Mouse (Mus musculus): Measurements from ENCODE around the gene Macc1.

The Macc1 gene

GRCm38 (mm10) chr12:119386650-119387049 is 72.6 kb downstream of the Macc1 start:
- no peak for DNase-seq (ENCODE audit: low read depth, low spot score)

- no peak for DNase-seq (ENCODE audit: low read depth, low spot score)
These were observed 73.9 kb downstream of the Macc1 start for GRCm38 (mm10) chr12:119387925-119388324.

- no peak for DNase-seq (ENCODE audit: low read depth, low spot score)
These were observed 76.2 kb downstream of the Macc1 start for GRCm38 (mm10) chr12:119390192-119390684.

DNA sequence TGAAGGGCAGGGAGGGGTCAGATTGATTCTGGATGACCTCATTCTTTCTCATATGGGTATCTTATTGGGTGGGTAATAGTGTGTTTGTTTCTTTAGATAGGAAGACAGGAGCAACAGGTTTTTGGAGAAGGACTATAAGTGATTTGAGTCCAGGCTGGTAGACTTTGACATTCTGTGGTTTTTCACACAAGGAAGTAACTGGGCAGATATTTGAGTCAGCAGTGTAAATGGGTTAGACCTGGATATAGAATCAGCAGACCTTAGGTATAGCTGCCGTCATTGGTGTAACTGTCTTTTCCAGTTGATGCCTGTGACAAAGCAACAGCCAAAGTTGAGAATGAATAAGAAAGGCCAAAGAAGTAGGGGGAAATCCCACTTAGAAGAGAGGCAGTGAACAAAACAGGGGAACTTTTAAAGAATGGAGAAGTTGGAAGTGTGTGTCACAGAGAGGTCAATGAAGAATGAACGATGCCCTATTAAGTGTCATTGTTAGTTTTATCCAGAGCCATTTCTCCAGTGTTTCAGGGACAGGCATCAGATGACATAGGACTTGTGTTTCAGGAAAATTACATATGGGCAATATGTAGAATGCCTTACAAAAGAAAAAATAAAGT is 84.1 kb downstream of the Macc1 start:
- no peak for DNase-seq (ENCODE audit: low read depth, low spot score)

DNA sequence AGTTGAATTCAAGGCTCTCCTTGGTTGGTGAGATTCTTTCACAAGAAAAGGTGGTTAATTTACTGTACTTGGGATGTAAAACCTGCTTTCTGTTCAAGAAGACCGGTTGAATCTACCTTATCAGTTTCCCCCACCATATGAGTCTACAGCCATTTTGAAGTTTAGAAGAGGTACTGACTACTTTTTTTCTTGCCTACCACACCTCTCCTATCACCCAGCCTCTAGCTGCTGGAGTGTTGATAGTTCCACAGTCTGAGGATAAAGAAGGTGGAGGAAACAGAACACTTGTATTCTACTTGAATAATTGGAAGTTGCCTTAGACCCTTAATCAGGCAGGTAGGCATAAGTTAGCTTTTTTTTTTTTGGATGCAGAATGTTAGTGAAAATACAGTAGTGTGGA is 88.2 kb downstream of the Macc1 start:
- DNase-seq (ENCODE audit: low read depth, low spot score), result no peak

DNA sequence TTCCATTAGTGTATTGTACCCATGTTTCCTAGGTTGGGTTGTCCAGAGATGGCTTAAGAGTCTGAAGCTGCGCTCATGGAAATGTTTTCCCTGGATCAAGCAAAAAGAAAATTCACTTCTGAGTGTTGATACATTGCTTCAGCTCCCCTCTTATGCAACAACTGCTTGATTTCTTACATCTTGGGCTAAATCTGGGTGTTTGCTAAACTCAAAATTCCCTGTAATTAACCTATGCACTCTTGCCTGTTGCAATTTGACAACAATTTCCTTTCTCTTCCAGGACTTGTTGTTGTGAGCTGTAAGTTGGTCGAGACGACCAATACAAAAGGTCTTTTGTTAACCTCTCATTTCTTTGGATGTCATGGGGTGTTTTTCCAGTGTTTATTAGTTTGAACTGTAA is 88.7 kb downstream of the Macc1 start:
- no peak for DNase-seq (ENCODE audit: low read depth, low spot score)

DNA sequence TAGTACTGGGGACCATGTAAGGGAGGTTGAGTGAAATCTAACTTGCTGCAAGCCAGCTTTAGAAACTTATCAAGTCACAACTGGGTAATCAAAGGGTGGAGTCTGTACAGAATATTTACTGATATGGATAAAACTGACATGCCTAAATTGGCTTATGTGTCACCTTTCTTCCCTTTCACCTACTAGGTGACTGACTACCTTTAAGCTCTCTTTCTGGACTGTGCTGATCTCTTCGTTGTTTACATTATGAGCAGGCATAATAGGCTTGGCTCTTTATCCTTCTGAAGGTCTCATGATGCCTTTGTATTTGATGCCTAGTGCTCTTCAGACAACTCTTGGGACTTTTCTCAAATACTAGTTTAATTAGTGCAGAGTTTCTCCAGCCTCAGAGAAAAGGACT is 90.7 kb downstream of the Macc1 start:
- no peak for DNase-seq (ENCODE audit: low read depth, low spot score)

GRCm38 (mm10) chr12:119410522-119410921 is 96.5 kb downstream of the Macc1 start:
- DNase-seq (ENCODE audit: low read depth, low spot score), result no peak

DNA sequence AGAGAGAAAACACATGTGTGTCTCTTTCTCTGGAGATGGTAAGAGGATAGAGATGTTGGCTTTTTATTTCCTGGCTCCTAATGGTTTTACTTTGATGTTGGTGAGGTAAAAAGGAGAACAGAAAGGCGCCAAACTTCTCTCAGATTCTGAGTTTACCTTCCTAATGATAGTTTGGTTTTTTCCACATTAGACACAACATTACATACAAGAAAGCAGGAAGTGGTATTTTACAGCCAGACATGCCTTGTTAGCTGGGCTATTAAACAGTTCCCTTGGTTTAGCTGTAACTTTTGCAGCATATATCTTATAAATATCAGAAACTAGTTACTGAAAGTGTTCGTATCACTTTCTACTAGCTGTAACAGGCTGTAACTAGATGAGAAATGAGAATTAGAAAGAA is 96.9 kb downstream of the Macc1 start:
- no peak for DNase-seq (ENCODE audit: low read depth, low spot score)

DNA sequence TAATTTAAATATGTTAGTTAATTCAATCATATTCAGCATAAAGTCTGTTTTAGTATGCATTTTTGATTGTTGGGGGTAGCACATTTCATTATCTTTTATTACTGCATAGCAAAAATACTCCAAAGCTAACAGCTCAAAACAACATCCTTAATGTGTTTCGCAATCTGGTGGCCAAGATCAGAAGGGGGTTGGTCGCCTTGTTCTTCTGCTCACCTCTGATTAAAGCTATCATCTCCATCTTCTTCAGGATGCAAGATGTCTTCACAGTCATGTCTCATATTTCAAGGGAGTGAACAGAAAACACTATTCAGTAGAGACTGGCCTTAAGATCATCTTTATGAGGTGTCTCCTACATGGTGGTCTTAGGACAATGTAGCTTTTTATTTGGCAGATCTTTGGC is 97.9 kb downstream of the Macc1 start:
- DNase-seq (ENCODE audit: low read depth, low spot score), result no peak

GRCm38 (mm10) chr12:119415900-119416299 is 101.8 kb downstream of the Macc1 start:
- DNase-seq (ENCODE audit: low read depth, low spot score), result no peak

- no peak for DNase-seq (ENCODE audit: low read depth, low spot score)
These were observed 111.7 kb downstream of the Macc1 start for GRCm38 (mm10) chr12:119425749-119426148.

- no peak for DNase-seq (ENCODE audit: low read depth, low spot score)
These were observed 112.3 kb downstream of the Macc1 start for GRCm38 (mm10) chr12:119426182-119426886.

GRCm38 (mm10) chr12:119426887-119427204 is 112.8 kb downstream of the Macc1 start:
- DNase-seq (ENCODE audit: low read depth, low spot score), result no peak

DNA sequence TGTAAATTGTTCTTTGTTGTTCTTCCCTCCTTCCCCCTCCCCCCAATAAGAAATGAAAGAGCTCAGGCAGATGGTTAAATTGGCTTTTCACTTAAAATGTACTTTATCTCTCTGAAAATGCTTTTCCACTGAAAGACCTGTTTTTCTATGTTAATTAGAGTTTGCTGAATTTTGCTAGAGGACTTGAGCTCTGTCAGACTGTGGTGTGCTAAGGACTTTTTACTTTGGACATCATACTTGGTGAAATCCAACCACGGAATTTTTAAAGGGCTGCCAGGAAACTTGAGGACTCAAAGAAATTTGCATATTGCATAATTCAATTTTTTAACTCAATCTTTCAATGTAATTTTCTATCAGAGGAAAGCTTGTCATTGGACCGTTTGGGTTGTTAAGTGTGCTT is 126.7 kb downstream of the Macc1 start:
- no peak for DNase-seq (ENCODE audit: low read depth, low spot score)

DNA sequence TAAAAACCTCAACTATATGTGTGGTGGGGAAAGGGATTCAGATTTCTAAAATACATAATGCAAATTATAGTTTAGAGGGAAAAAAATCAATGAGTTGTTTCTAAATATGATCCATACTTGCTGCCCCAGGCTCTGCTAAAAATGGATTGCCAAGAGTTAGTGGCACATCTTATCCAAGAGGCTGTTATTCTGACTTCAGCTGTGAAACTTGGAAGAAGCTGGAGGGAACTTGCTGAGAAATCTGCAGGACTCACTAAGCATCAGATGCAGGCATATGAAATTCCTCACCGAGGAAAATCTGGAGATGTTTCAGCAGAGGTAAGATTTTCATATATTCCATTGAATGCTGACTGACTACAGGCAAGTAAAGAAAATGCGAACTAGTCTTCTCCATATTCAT is 136.0 kb downstream of the Macc1 start:
- no peak for DNase-seq (ENCODE audit: low read depth, low spot score)

DNA sequence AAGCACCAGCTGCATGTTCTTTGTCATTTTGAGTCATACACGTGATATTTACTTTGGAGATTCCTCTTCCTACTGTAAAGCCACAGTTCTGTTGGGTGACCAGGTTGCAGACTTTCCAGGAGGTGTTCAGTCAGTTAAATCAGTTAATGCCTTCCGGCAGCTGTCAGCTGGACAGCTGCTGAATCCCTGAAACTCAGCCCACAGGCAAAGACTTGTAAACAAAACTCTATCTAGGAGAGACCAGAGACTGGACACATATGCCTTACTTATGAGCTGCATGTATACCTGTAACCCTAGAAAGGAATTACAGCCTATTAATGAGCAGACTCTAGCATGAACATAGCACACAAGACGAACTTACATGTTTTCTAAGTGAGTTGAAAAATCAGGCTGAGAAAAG is 137.2 kb downstream of the Macc1 start:
- DNase-seq (ENCODE audit: low read depth, low spot score), result no peak

DNA sequence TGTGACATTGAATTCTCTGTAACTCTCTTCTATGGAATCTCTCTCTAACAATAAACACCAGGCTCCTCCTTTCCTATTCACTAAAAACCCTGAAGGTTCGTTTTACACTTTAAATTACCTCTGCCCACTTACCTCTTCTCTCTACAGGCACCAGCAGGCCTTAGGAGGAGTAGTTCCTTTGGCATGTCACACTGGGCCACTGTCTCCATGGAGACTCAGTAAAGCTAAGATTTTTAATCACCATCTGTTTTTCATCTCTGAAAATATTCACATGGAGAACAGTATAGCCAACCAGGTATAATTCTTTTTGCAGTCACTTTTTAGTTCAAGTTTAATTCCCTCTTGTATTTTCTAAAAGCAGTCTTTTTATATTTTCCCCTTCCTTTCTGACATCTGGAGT is 140.0 kb downstream of the Macc1 start:
- DNase-seq (ENCODE audit: low read depth, low spot score), result no peak

DNA sequence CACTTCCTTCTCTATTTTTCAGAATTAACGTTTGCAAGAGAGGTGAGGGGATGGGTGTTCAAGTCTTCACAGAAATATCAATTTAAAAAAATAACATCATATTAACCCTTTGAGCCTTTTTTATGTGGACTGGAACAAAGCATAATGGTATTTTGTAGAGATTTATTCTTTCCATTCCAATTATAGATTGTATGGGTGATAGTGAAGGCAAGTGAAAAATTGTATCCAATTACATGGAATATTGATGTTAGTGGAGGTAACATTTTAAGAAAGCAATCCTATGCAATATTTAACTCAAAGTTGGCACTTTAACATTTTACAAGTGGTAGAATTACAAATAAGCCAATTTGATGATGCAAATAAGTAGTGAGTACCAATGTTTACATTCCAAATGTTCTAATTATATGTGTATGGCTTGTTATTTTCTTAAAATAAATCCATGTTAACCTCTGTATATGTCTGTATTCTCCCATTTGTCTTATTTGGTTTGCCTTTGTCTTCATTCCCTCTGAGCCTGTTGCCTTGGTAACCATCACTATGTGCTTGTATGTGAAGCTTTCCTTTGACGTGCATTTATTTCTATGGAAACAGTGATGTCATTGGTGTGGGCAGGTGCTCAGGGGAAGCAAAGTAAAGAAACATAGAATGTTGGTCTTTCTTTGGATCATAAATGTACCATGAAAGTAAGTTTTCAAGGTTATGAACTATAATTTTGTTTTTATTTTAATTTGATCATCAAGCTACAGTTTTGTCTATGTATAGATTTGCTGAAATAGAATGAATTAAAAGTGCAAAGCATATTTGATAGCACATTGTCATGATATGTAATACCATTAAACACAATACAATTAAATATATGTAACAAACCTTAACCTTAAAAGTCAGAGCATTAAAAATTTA is 150.2 kb downstream of the Macc1 start:
- no peak for DNase-seq (ENCODE audit: low read depth, low spot score)

- DNase-seq (ENCODE audit: low read depth, low spot score), result no peak
These were observed 150.8 kb downstream of the Macc1 start for GRCm38 (mm10) chr12:119464940-119465245.

- no peak for DNase-seq (ENCODE audit: low read depth, low spot score)
These were observed 153.6 kb downstream of the Macc1 start for GRCm38 (mm10) chr12:119467656-119468055.

DNA sequence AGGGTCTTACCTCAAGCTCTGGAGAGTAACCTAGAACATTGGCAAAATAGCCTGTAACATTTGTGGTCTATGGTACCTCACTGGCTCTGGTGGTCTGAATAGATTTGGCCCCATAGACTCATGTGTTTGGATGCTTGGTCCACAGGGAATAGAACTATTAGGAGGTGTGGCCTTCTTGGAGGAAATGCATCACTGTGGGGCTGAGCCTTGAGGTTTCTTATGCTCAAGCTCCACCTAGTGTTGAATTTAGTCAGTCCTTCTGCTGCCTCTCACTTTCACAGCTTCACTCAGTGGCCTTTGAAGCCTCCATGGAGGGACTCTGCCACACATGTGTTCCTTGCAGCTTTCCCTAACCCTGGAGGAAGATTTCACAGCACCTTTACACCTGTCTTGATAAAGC is 156.2 kb downstream of the Macc1 start:
- no peak for DNase-seq (ENCODE audit: low read depth, low spot score)

DNA sequence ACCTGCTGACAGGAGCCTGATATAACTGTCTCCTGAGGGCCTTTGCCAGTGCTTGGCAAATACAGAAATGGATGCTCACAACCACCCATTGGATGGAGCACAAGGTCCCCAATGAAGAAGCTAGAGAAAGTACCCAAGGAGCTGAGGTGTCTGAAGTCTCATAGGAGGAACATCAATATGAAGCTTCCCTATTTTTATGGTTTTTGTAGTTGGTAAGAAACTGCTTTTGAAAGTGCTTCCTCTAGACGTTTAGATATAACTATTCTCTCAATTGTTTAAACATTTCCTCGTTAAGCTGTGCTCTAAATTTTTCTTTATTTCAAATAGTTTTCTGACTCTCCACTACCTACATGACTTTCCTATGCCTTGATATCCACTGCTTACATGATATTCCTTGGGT is 169.2 kb downstream of the Macc1 start:
- no peak for DNase-seq (ENCODE audit: low read depth, low spot score)

All from skeletal muscle tissue, adult 2 months (tissue).